Mouse (Mus musculus) hindbrain, embryonic 14.5 days (tissue): ENCODE results near the gene Galnt5. TPM values are rescaled to one million over a fixed set of nuclear protein-coding genes. Genes with fewer than 3 reads are reported as not detected.

ENCODE experiments used
- ATAC-seq: fragments of 200-750 bp; cut with Nextera tagmentation; 2 replicates; pipeline ENCODE4 v1.8.0; 2017; ENCODE audit warnings: moderate number of reproducible peaks, mild to moderate bottlenecking, moderate TSS enrichment, moderate library complexity; ENCODE audit not compliant: low FRiP score
- DNase-seq: peaks from one replicate; pipeline ENCODE4 v3.0.0-alpha.2; 2015; ENCODE audit warnings: low spot score
- H3K27ac ChIP-seq: fragments of 300-500 bp; sonication (generic); 2 replicates; pipeline ENCODE4 v1.5.1; 2014; ENCODE audit warnings: mild to moderate bottlenecking, moderate library complexity
- H3K27me3 ChIP-seq: fragments of 300-500 bp; sonication (generic); 2 replicates; pipeline ENCODE4 v1.6.1; 2014; ENCODE audit warnings: mild to moderate bottlenecking, low read length, mixed read lengths; ENCODE audit not compliant: control insufficient read depth, insufficient read depth
- H3K36me3 ChIP-seq: fragments of 300-500 bp; sonication (generic); replicated peaks from 2 replicates; pipeline ENCODE4 v1.6.1; 2014; ENCODE audit not compliant: control insufficient read depth, insufficient read depth
- H3K4me1 ChIP-seq: fragments of 300-500 bp; sonication (generic); replicated peaks from 2 replicates; pipeline ENCODE4 v1.6.1; 2014; ENCODE audit warnings: antibody characterized with exemption, low read length, mixed read lengths; ENCODE audit not compliant: control insufficient read depth, insufficient read depth
- H3K4me2 ChIP-seq: fragments of 300-500 bp; sonication (generic); replicated peaks from 2 replicates; pipeline ENCODE4 v1.6.1; 2014; ENCODE audit warnings: mild to moderate bottlenecking, moderate library complexity
- H3K4me3 ChIP-seq: fragments of 300-500 bp; sonication (generic); replicated peaks from 2 replicates; pipeline ENCODE4 v1.5.1; 2014; ENCODE audit warnings: mild to moderate bottlenecking, low read length
- H3K9ac ChIP-seq: fragments of 300-500 bp; sonication (generic); 2 replicates; pipeline ENCODE4 v1.6.1; 2014
- H3K9me3 ChIP-seq: fragments of 300-500 bp; sonication (generic); 2 replicates; pipeline ENCODE4 v1.6.1; 2016; ENCODE audit warnings: low read length; ENCODE audit not compliant: control insufficient read depth
- WGBS: fragments of 180-500 bp; shearing (Covaris S2); extraction: QIAGEN DNeasy Blood & Tissue Kit; methylation state at CpG from one replicate; pipeline ENCODE4 v1.1.7; 2014; 5-methylcytosine and 5-hydroxymethylcytosine counted together
- polyA plus RNA-seq: library from polyadenylated mRNA; unstranded; fragments of >200 nt; fragmentation: Nextera tagmentation; extraction: Ambion mirVana; gene quantifications from 2 replicates; pipeline ENCODE4 v1.2.1, GENCODE M21; 2014

Gene Galnt5
- polyA plus RNA-seq, result 0.07 and 0.18 TPM in 2 replicates

DNA sequence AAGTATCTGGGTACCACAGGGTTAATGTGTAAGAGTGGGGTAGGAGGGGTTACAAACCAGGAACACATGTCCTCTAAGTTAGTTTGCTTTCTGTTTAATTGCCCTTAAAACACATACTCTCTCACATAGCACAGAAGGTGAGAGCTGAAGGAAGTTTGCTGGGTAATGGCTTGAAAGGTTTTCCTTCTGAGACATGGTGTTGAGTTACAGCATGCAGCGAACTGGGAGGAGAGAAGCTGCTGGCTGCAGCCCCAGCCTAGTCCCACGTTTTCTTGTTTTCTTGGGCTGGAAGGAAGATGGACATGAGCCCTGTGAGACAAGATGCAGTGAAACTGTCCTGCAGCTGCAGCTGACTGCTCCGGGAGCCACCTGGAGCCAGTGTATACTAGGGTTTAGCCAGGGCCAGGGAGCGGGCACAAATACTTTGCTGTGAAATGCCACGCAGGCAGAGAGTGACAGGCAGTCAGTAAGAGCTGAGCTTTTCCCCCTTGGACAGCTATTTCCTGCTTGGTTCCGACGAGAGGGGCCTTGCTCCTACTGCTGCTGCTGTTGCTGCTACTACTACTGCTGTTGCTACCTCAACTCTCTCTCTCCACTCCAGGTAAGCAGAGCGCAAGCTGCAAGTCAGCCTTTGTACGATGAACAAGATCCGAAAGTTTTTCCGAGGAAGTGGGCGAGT, at the start of gene Galnt5:
Gene Galnt5 (plus strand): TSS at position 133 of the 679 bp plus-strand sequence.
- H3K27ac ChIP-seq, result no peak within 1 kb of the TSS
- ATAC-seq, result no peak
- no peak for DNase-seq
- no peaks in the 10 kb centered on the region for H3K4me1 ChIP-seq
- WGBS, result 69% methylated on average over 12 of the region's 12 CpGs
- H3K36me3 ChIP-seq, result no peaks in the 10 kb centered on the region
- no peak within 1 kb of the TSS for H3K4me3 ChIP-seq
- H3K9ac ChIP-seq, result no peak within 1 kb of the TSS
- H3K4me2 ChIP-seq, result no peak within 1 kb of the TSS
- H3K27me3 ChIP-seq, result no peaks in the 10 kb centered on the region
- no peaks in the 10 kb centered on the region for H3K9me3 ChIP-seq

GRCm38 (mm10) chr2:57951620-57952019, 46.1 kb upstream of the Galnt5 start:
- Histone ChIP-seq H3K36me3 (no peaks in the 10 kb centered on the region), H3K9me3 (no peaks in the 10 kb centered on the region), H3K27ac (no peak overlapping the region), H3K27me3 (no peaks in the 10 kb centered on the region), H3K4me1 (no peaks in the 10 kb centered on the region), H3K9ac (no peak overlapping the region), H3K4me3 (no peak overlapping the region), H3K4me2 (no peak overlapping the region)
- ATAC-seq (no peak), DNase-seq (no peak)
- WGBS, result 64% methylated on average over 2 of the region's 2 CpGs

GRCm38 (mm10) chr2:57960786-57961185, 36.9 kb upstream of the Galnt5 start:
- ATAC-seq, result no peak
- no peak for DNase-seq
- H3K27me3 ChIP-seq, result no peaks in the 10 kb centered on the region
- H3K27ac ChIP-seq, result no peak overlapping the region
- H3K36me3 ChIP-seq, result no peaks in the 10 kb centered on the region
- H3K4me3 ChIP-seq, result no peak overlapping the region
- H3K4me1 ChIP-seq, result no peaks in the 10 kb centered on the region
- H3K9me3 ChIP-seq, result no peaks in the 10 kb centered on the region
- 78% methylated on average over 5 of the region's 5 CpGs for WGBS
- H3K4me2 ChIP-seq, result no peak overlapping the region
- no peak overlapping the region for H3K9ac ChIP-seq

- no peaks in the 10 kb centered on the region for H3K9me3 ChIP-seq
- H3K27me3 ChIP-seq, result no peaks in the 10 kb centered on the region
- no peak overlapping the region for H3K4me2 ChIP-seq
- no peaks in the 10 kb centered on the region for H3K36me3 ChIP-seq
- H3K4me3 ChIP-seq, result no peak overlapping the region
- H3K27ac ChIP-seq, result no peak overlapping the region
- DNase-seq (no peak), ATAC-seq (no peak)
- no peak overlapping the region for H3K9ac ChIP-seq
- no peaks in the 10 kb centered on the region for H3K4me1 ChIP-seq
Observed at GRCm38 (mm10) chr2:57982248-57982647, 15.4 kb upstream of the Galnt5 start.

GRCm38 (mm10) chr2:57991084-57991483, 6.6 kb upstream of the Galnt5 start:
- Histone ChIP-seq H3K4me2 (no peak overlapping the region), H3K4me1 (no peaks in the 10 kb centered on the region), H3K36me3 (no peaks in the 10 kb centered on the region), H3K9ac (no peak overlapping the region), H3K4me3 (no peak overlapping the region), H3K27me3 (no peaks in the 10 kb centered on the region), H3K27ac (no peak overlapping the region), H3K9me3 (no peaks in the 10 kb centered on the region)
- ATAC-seq (no peak), DNase-seq (no peak)
- WGBS, result 82% methylated on average over 2 of the region's 2 CpGs

DNA sequence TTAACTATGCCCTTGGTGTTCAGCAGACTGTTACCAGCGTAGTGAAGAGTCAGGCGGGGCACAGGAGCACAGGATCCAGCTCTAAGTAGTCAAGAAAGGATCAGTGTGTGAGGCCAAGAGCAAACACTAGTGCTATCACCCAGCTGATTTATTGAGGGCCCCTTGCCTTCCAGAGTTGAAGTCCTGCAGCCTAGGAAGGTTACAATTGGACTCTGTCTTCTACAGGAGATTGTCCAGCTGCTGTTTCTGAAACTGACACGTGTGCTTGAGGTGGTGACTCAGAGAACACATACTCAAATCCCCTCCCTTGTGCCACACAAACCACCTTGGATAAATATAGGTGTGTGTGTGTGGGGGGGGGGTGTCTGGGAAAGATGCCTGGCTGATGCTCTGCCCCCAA, 3.8 kb downstream of the Galnt5 start:
- Histone ChIP-seq H3K4me1 (no peaks in the 10 kb centered on the region), H3K27me3 (no peaks in the 10 kb centered on the region), H3K4me3 (no peak overlapping the region), H3K27ac (no peak overlapping the region), H3K36me3 (no peaks in the 10 kb centered on the region), H3K9ac (no peak overlapping the region), H3K9me3 (no peaks in the 10 kb centered on the region), H3K4me2 (no peak overlapping the region)
- DNase-seq (no peak), ATAC-seq (no peak)
- 88% methylated on average over 3 of the region's 3 CpGs for WGBS

DNA sequence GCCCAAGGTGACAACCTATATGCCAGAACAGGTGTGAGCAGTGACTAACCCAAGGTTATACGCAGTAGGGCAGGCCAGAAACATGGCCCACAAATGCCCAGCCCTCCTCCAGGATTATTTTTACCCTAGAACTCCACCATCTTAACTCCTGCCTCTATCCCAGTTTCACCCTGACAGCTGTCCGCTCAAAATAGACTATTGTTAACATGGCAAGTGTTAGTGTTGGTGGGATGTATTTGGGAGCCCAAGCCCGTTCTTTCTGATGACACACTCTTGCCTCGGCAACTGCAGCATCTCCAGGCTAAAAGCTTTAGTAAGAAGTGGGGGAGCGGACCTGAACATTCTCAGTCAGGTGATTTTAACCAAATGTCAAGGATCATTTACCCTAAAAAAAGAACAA, 9.4 kb downstream of the Galnt5 start:
- Histone ChIP-seq H3K36me3 (no peaks in the 10 kb centered on the region), H3K27me3 (no peaks in the 10 kb centered on the region), H3K27ac (no peak overlapping the region), H3K4me2 (no peak overlapping the region), H3K9ac (no peak overlapping the region), H3K4me1 (no peaks in the 10 kb centered on the region), H3K9me3 (no peaks in the 10 kb centered on the region), H3K4me3 (no peak overlapping the region)
- 94% methylated on average over 5 of the region's 5 CpGs for WGBS
- no peak for ATAC-seq
- no peak for DNase-seq

- no peak for DNase-seq
- no peak for ATAC-seq
Observed at GRCm38 (mm10) chr2:58023556-58023955, 25.9 kb downstream of the Galnt5 start.

DNA sequence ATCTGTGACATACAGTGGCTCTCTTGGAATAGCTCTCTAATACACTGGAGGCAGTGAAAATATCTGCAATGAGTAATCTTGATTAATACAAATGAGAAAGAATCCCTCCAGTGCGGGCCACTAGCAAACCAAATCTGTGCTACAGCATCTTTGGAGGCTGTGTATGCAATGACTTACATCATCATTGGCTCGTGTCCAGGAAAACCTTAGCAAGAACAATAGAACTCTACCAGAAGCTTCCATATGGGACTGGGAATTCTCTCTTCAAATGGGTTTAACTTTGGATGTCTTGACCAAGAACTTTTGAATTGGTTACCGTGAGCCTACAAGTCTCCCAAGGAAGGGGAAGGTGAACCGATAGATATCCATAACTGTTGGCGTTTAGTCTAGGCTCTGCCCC, 29.1 kb downstream of the Galnt5 start:
- no peak for ATAC-seq

More at GRCm38 (mm10) chr2:58023556-58023955, 25.9 kb downstream of the Galnt5 start:
- Histone ChIP-seq H3K9ac (no peak overlapping the region), H3K27me3 (no peaks in the 10 kb centered on the region), H3K36me3 (no peaks in the 10 kb centered on the region), H3K27ac (no peak overlapping the region), H3K4me2 (no peak overlapping the region), H3K4me1 (no peaks in the 10 kb centered on the region), H3K4me3 (no peak overlapping the region), H3K9me3 (no peaks in the 10 kb centered on the region)
- 90% methylated on average over 6 of the region's 6 CpGs for WGBS

GRCm38 (mm10) chr2:58029404-58029803, 31.7 kb downstream of the Galnt5 start:
- DNase-seq (peak; percentile 89), ATAC-seq (0 out of 2 replicates have a peak, but pooled peaks have one; percentile 37)
- Histone ChIP-seq H3K27ac (no peak overlapping the region), H3K4me2 (no peak overlapping the region), H3K4me1 (no peaks in the 10 kb centered on the region), H3K9me3 (no peaks in the 10 kb centered on the region), H3K36me3 (no peaks in the 10 kb centered on the region), H3K4me3 (no peak overlapping the region), H3K9ac (no peak overlapping the region), H3K27me3 (no peaks in the 10 kb centered on the region)
- 28% methylated on average over 7 of the region's 7 CpGs for WGBS

More for the DNA sequence above, 29.1 kb downstream of the Galnt5 start:
- Histone ChIP-seq H3K36me3 (no peaks in the 10 kb centered on the region), H3K9me3 (no peaks in the 10 kb centered on the region), H3K4me3 (no peak overlapping the region), H3K9ac (no peak overlapping the region), H3K4me1 (no peaks in the 10 kb centered on the region), H3K4me2 (no peak overlapping the region), H3K27ac (no peak overlapping the region), H3K27me3 (no peaks in the 10 kb centered on the region)
- 86% methylated on average over 5 of the region's 5 CpGs for WGBS
- DNase-seq, result no peak
